ENCODE assay signal across 10 mouse cellular contexts in the genomic region with DNA sequence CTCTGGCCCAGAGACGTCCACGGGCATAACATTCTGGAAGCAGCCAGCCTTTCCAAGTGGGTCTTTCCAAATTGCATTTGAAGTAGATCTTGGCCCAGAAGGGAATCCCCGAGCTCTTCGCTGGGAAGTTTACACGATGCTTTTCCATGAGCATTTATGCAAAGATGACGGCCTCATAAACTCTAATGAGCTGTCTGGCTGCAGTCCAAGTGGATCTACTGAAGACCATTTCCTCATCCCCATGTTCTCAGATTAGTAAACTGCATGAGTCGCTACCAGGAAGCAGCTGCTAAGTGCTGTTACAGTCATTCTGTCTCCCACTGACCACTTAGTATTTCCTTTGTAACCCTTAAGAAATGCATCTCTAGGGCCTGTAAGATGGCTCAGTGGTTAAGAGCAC. TPM values are rescaled to one million over a fixed set of nuclear protein-coding genes. Genes with fewer than 3 reads are reported as not detected.
DNase-seq lines count a peak whose midpoint lies in the region; ATAC-seq and TF ChIP-seq lines count a peak whose summit lies in the region.
"Had no signal": no experiment of that assay in that cellular context is flagged by ENCODE, and none has a peak within 500 bp of the region (broad histone marks: within the 10 kb centered on the region; RNA-seq: fewer than 3 reads in every experiment).

No protein-coding gene starts in this region.

- H3K4me1 ChIP-seq in heart, embryonic 13.5 days = peaks cover 58% of the 10 kb centered on the region
- peaks cover 31% of the 10 kb centered on the region for H3K4me1 ChIP-seq in lung, embryonic 16.5 days (replicated peaks; ENCODE audit: control insufficient read depth, insufficient read depth, low read length)

- CTCF ChIA-PET in Patski (lab: Charles Lee) = interaction anchor here (2.5 to 3.4 kb wide), 3 partner anchors 34 to 119 kb away, joined by 8 to 15 read pairs (median 14); partner anchors contain the start of gene Rhou

- DNase-seq in heart, adult 8-10 months (ENCODE audit: low spot score) = no peak
- peak; percentile 76 for DNase-seq in 3T3-L1 (ENCODE audit: low read depth, low spot score)
- peak; percentile 98 for DNase-seq in Patski (ENCODE audit: low read depth, low spot score)
- DNase-seq in thymus, adult 18-20 months = no peak
- no peak for DNase-seq in frontal cortex, adult 2 months (ENCODE audit: extremely low spot score in 1 of 2, low spot score in 1 of 2)

- no peaks in the 10 kb centered on the region for H3K36me3 ChIP-seq in heart, embryonic 13.5 days
- no peaks in the 10 kb centered on the region for H3K36me3 ChIP-seq in lung, embryonic 16.5 days (ENCODE audit: control insufficient read depth, insufficient read depth, low read length)

- H3K27me3 ChIP-seq in heart, embryonic 13.5 days (replicated peaks) = peaks cover 11% of the 10 kb centered on the region; the same call in 1 of the 2 replicates
- H3K27me3 ChIP-seq in Patski = no peaks in the 10 kb centered on the region
- H3K27me3 ChIP-seq in lung, embryonic 16.5 days (ENCODE audit: control insufficient read depth, insufficient read depth, low read depth, low read length) = no peaks in the 10 kb centered on the region

- no peak for TF ChIP-seq CTCF in Patski (IDR thresholded peaks at IDR 0.05)

- WGBS in heart, embryonic 13.5 days = 48% methylated on average over 7 of the region's 7 CpGs
- WGBS in lung, embryonic 16.5 days = 34% methylated on average over 7 of the region's 7 CpGs

- in situ Hi-C loops in Patski (cut with MboI; ENCODE audit: low pct_unique_long_range_greater_than_20kb) = no loop called here

- H3K27ac ChIP-seq in heart, embryonic 13.5 days (replicated peaks) = peak overlapping the region; percentile 78
- peak overlapping the region; percentile 75 for H3K27ac ChIP-seq in lung, embryonic 16.5 days (ENCODE audit: low read length)

- H3K9me3 ChIP-seq in heart, embryonic 13.5 days = no peaks in the 10 kb centered on the region
- H3K9me3 ChIP-seq in lung, embryonic 16.5 days (ENCODE audit: control insufficient read depth, low read length) = no peaks in the 10 kb centered on the region

- no peak overlapping the region for H3K9ac ChIP-seq in heart, embryonic 13.5 days
- H3K9ac ChIP-seq in lung, embryonic 16.5 days (ENCODE audit: low read length) = no peak overlapping the region

- POLR2A ChIA-PET in Patski (lab: Charles Lee) = interaction anchor here (1.3 to 2.5 kb wide), 2 partner anchors 9 to 109 kb away, joined by 4 to 10 read pairs; partner anchors contain the start of gene Rhou

- H3K4me2 ChIP-seq in heart, embryonic 13.5 days = no peak overlapping the region
- no peak overlapping the region for H3K4me2 ChIP-seq in lung, embryonic 16.5 days (ENCODE audit: low read depth, low read length)
- H3K4me2 ChIP-seq: liver, embryonic 11.5 days had no signal

- H3K4me3 ChIP-seq in heart, embryonic 13.5 days = no peak overlapping the region
- H3K4me3 ChIP-seq in lung, embryonic 16.5 days (ENCODE audit: low read length) = no peak overlapping the region

- no peak for ATAC-seq in heart, embryonic 13.5 days (ENCODE audit: extremely low read depth, insufficient number of reproducible peaks, low FRiP score, low TSS enrichment)
- no peak for ATAC-seq in Patski
- peak; percentile 80 for ATAC-seq in lung, embryonic 16.5 days (ENCODE audit: low read depth)
- no peak for ATAC-seq in erythroid progenitor cell, adult 5-6 weeks (replicated peaks; ENCODE audit: low FRiP score, poor library complexity, severe bottlenecking)
- ATAC-seq: midbrain, embryonic 16.5 days had no signal

RNA-seq across cellular contexts. Expression of gene Rab4a, which starts 42.4 kb away (rescaled TPM):
- 33.2 and 36.2 TPM in 2 replicates for polyA plus RNA-seq in heart, embryonic 13.5 days (2015; fragmentation: Nextera tagmentation; extraction: Ambion mirVana)
- 10 to 100 TPM in 3 of 4 experiments, 1 to 10 TPM in 1; 9.4 to 14.1 (median 11.6) TPM for total RNA-seq in heart, adult 8-10 months (2022)
- 34.1 TPM for polyA plus RNA-seq in Patski (2021)
- 27.4 and 32.2 TPM in 2 replicates for polyA plus RNA-seq in lung, embryonic 16.5 days (2015; fragmentation: Nextera tagmentation; extraction: Ambion mirVana)
- 1.7 and 3.6 TPM in 2 replicates for total RNA-seq in erythroid progenitor cell, adult 5-6 weeks (2015; ENCODE audit: low replicate concordance)
- 3.3 TPM in 1 of 2 replicates, not detected in the other for total RNA-seq in erythroid progenitor cell, adult 5-6 weeks (2017; ENCODE audit: low replicate concordance)
- 67.3 and 73.3 TPM in 2 replicates for polyA plus RNA-seq in frontal cortex, adult 2 months (2012; rRNA removed)

Comparison
In these comparisons a context has a peak if more than half of its experiments do, and no peak if none do; other contexts are left out.
1. DNase-seq: peak in 3T3-L1 (single experiment) and Patski (single experiment); none in heart, adult 8-10 months (single experiment), thymus, adult 18-20 months (0 of 2) and frontal cortex, adult 2 months (0 of 2).